Mouse (Mus musculus) adrenal gland, postnatal 4 days (tissue): Measurements from ENCODE around the gene Mrpl27. TPM values are rescaled to one million over a fixed set of nuclear protein-coding genes. Genes with fewer than 3 reads are reported as not detected.
"Not testable (repeated sequence)": the region's sequence is repeated elsewhere in the genome, so short reads cannot be mapped to it uniquely, and the experiment has no call there.

Experiments used
- DNase-seq, 2 experiments: peaks; one replicate each; pipeline ENCODE4 v3.0.0; 2021 to 2022; ENCODE audit warnings: low spot score in 2 of 2, mixed read lengths in 2 of 2
- total RNA-seq, 2 experiments: library from RNA; stranded (reverse); gene quantifications; 2 replicates each; pipeline ENCODE4 v1.2.3; 2021

Gene Mrpl27
- total RNA-seq, 2 experiments from 2014 or later: 79.8 to 88.5 TPM

- no peak for DNase-seq
These were observed 11.7 kb downstream of the Mrpl27 start for GRCm38 (mm10) chr11:94665281-94665680.

- no peak for DNase-seq
These were observed 21.4 kb downstream of the Mrpl27 start for GRCm38 (mm10) chr11:94674984-94675383.

- no peak for DNase-seq
These were observed 21.9 kb downstream of the Mrpl27 start for GRCm38 (mm10) chr11:94675446-94675845.

GRCm38 (mm10) chr11:94676308-94676707 lies 22.7 kb downstream of the Mrpl27 start:
- no peak for DNase-seq

- DNase-seq: peak; percentile 82 to 84
These were observed 23.4 kb downstream of the Mrpl27 start, which contains the start of gene Xylt2 for GRCm38 (mm10) chr11:94676754-94677606. Gene Xylt2 (minus strand): TSS chr11:94677515.

GRCm38 (mm10) chr11:94677607-94678145 lies 24.1 kb downstream of the Mrpl27 start:
- DNase-seq: no peak

GRCm38 (mm10) chr11:94680639-94681038 lies 27.1 kb downstream of the Mrpl27 start:
- no peak for DNase-seq

- no peak for DNase-seq
These were observed 28.1 kb downstream of the Mrpl27 start for GRCm38 (mm10) chr11:94681640-94682039.

- DNase-seq: no peak
These were observed 28.9 kb downstream of the Mrpl27 start for GRCm38 (mm10) chr11:94682427-94682826.

GRCm38 (mm10) chr11:94687178-94687577 lies 33.6 kb downstream of the Mrpl27 start:
- no peak for DNase-seq

- not testable (repeated sequence) for DNase-seq
These were observed 38.9 kb downstream of the Mrpl27 start for GRCm38 (mm10) chr11:94692502-94692901.

GRCm38 (mm10) chr11:94695508-94695907 lies 41.9 kb downstream of the Mrpl27 start:
- DNase-seq: no peak

- no peak for DNase-seq
These were observed 43.6 kb downstream of the Mrpl27 start for GRCm38 (mm10) chr11:94697140-94697539.

- no peak for DNase-seq
These were observed 44.3 kb downstream of the Mrpl27 start for GRCm38 (mm10) chr11:94697703-94698464.

GRCm38 (mm10) chr11:94699399-94699798 lies 45.8 kb downstream of the Mrpl27 start:
- DNase-seq: no peak

- no peak for DNase-seq
These were observed 48.0 kb downstream of the Mrpl27 start for GRCm38 (mm10) chr11:94701401-94702215.

- no peak for DNase-seq
These were observed 48.6 kb downstream of the Mrpl27 start for GRCm38 (mm10) chr11:94702216-94702610.

- no peak for DNase-seq
These were observed 50.5 kb downstream of the Mrpl27 start for GRCm38 (mm10) chr11:94704020-94704419.

GRCm38 (mm10) chr11:94704472-94704871 lies 50.9 kb downstream of the Mrpl27 start, which contains the start of gene Gm11541:
Gene Gm11541 (minus strand): TSS chr11:94704499.
- DNase-seq: no peak
